Mouse (Mus musculus) midbrain, postnatal 0 days (tissue): ENCODE measurements around the gene S1pr2. TPM values are rescaled to one million over a fixed set of nuclear protein-coding genes. Genes with fewer than 3 reads are reported as not detected.
"Not testable (repeated sequence)": the region's sequence is repeated elsewhere in the genome, so short reads cannot be mapped to it uniquely, and the experiment has no call there.

ENCODE experiments used
- ATAC-seq: fragments of 200-750 bp; cut with Nextera tagmentation; 2 replicates; pipeline ENCODE4 v1.8.0; 2017; ENCODE audit warnings: moderate number of reproducible peaks, mild to moderate bottlenecking, moderate TSS enrichment, moderate library complexity; ENCODE audit not compliant: low FRiP score
- DNase-seq: peaks from one replicate; pipeline ENCODE4 v3.0.0-alpha.2; 2015; ENCODE audit warnings: low spot score
- H3K27ac ChIP-seq: fragments of 300-500 bp; sonication (generic); 2 replicates; pipeline ENCODE4 v1.5.1; 2014; ENCODE audit warnings: low read depth, mild to moderate bottlenecking, low read length, mixed read lengths
- H3K27me3 ChIP-seq: fragments of 300-500 bp; sonication (generic); 2 replicates; pipeline ENCODE4 v1.6.1; 2014; ENCODE audit warnings: low read length, control low read depth, mixed read lengths; ENCODE audit not compliant: insufficient read depth
- H3K36me3 ChIP-seq: fragments of 300-500 bp; sonication (generic); 2 replicates; pipeline ENCODE4 v1.6.1; 2014; ENCODE audit warnings: low read length, control low read depth, mixed read lengths; ENCODE audit not compliant: insufficient read depth
- H3K4me1 ChIP-seq: fragments of 300-500 bp; sonication (generic); 2 replicates; pipeline ENCODE4 v1.6.1; 2014; ENCODE audit warnings: mild to moderate bottlenecking, control low read depth, antibody characterized with exemption, low read length, mixed read lengths; ENCODE audit not compliant: insufficient read depth
- H3K4me2 ChIP-seq: fragments of 300-500 bp; sonication (generic); 2 replicates; pipeline ENCODE4 v1.6.1; 2014; ENCODE audit warnings: low read depth, mild to moderate bottlenecking, low read length, mixed read lengths; ENCODE audit not compliant: poor library complexity, severe bottlenecking
- H3K4me3 ChIP-seq: fragments of 300-500 bp; sonication (generic); 2 replicates; pipeline ENCODE4 v1.5.1; 2014; ENCODE audit warnings: low read depth, mild to moderate bottlenecking, low read length, moderate library complexity
- H3K9ac ChIP-seq: fragments of 300-500 bp; sonication (generic); replicated peaks from 2 replicates; pipeline ENCODE4 v1.6.1; 2014; ENCODE audit warnings: mild to moderate bottlenecking, low read length, moderate library complexity, mixed read lengths; ENCODE audit not compliant: poor library complexity, severe bottlenecking
- H3K9me3 ChIP-seq: fragments of 300-500 bp; sonication (generic); 2 replicates; pipeline ENCODE4 v1.6.1; 2016; ENCODE audit warnings: low read length, control low read depth
- CTCF ChIP-seq: IDR thresholded peaks from 2 replicates; pipeline ENCODE4 v1.5.1; 2016; ENCODE audit warnings: antibody characterized with exemption, mild to moderate bottlenecking
- WGBS: fragments of 180-500 bp; shearing (Covaris S2); extraction: QIAGEN DNeasy Blood & Tissue Kit; methylation state at CpG from one replicate; pipeline ENCODE4 v1.1.7; 2014; 5-methylcytosine and 5-hydroxymethylcytosine counted together
- polyA plus RNA-seq: library from polyadenylated mRNA; unstranded; fragments of >200 nt; fragmentation: Nextera tagmentation; extraction: Ambion mirVana; gene quantifications from 2 replicates; pipeline ENCODE4 v1.2.1, GENCODE M21; 2015
- total RNA-seq: library from RNA; depleted of rRNA; stranded (reverse); fragments of >200 nt; gene quantifications from 2 replicates; pipeline ENCODE4 v1.2.3, GENCODE M21; 2014

Gene S1pr2
- total and polyA plus RNA-seq, 2 experiments from 2014 or later = 5.5 to 7.3 TPM

- peak; percentile 88 for ATAC-seq
- no peaks in the 10 kb centered on the region for H3K27me3 ChIP-seq
- WGBS = under 1% methylated on average over 72 of the region's 72 CpGs
- TF ChIP-seq CTCF = peak; percentile 9
- H3K27ac ChIP-seq = peak within 1 kb of the TSS; percentile 78
- H3K4me2 ChIP-seq = peak within 1 kb of the TSS; percentile 77
- peaks cover 25% of the 10 kb centered on the region for H3K36me3 ChIP-seq
- peak within 1 kb of the TSS; percentile 79 for H3K4me3 ChIP-seq
- H3K4me1 ChIP-seq = no peaks in the 10 kb centered on the region
- peak within 1 kb of the TSS; percentile 77 for H3K9ac ChIP-seq
- DNase-seq = peak; percentile 92
- no peaks in the 10 kb centered on the region for H3K9me3 ChIP-seq
Measured at GRCm38 (mm10) chr9:21002627-21003551, 26.3 kb upstream of the S1pr2 start, which contains the start of gene Mrpl4. Gene Mrpl4 (plus strand): TSS chr9:21002738.

- Histone ChIP-seq H3K27ac (peak overlapping the region; percentile 78), H3K4me1 (no peaks in the 10 kb centered on the region), H3K27me3 (no peaks in the 10 kb centered on the region), H3K36me3 (peaks cover 18% of the 10 kb centered on the region), H3K9me3 (no peaks in the 10 kb centered on the region), H3K4me3 (peak overlapping the region; percentile 79), H3K4me2 (peak overlapping the region; percentile 77), H3K9ac (peak overlapping the region; percentile 77)
- ATAC-seq = peak; percentile 36
- no peak for TF ChIP-seq CTCF
- 11% methylated on average over 7 of the region's 7 CpGs for WGBS
- no peak for DNase-seq
Measured at GRCm38 (mm10) chr9:21002270-21002626, 25.7 kb upstream of the S1pr2 start.

DNA sequence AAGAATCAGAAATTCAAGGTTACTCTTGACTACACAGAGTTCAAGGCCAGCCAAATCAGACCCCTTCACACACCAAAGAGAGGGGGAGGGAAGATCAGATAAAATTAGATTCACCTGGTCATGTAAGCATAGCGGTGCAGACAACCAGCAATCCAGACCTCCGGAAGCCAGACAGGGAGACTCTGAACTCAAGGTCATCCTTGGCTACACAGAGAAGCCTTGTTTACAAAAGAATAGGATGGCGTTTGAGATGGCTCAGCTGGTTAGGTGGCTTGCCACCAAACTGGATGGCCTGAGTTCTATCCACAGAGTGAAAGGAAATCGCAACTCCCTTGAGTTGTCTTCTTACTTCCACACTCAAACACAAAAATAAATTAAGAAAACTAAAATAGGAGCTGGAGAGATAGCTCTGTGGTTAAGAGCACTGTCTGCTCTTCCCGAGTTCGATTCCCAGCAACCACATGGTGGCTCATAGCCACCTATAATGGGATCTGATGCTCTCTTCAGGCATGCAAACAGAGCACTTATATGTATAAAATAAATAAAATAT, 25.1 kb upstream of the S1pr2 start:
- H3K27me3 ChIP-seq = no peaks in the 10 kb centered on the region
- no peaks in the 10 kb centered on the region for H3K4me1 ChIP-seq
- H3K4me3 ChIP-seq = peak overlapping the region; percentile 79; the same call in 1 of the 2 replicates
- no peaks in the 10 kb centered on the region for H3K9me3 ChIP-seq
- 74% methylated on average over 6 of the region's 6 CpGs for WGBS
- peaks cover 14% of the 10 kb centered on the region for H3K36me3 ChIP-seq
- ATAC-seq (no peak), DNase-seq (no peak)
- no peak for TF ChIP-seq CTCF
- H3K27ac ChIP-seq = no peak overlapping the region
- H3K4me2 ChIP-seq = no peak overlapping the region; the same call in 1 of the 2 replicates
- H3K9ac ChIP-seq = no peak overlapping the region

DNA sequence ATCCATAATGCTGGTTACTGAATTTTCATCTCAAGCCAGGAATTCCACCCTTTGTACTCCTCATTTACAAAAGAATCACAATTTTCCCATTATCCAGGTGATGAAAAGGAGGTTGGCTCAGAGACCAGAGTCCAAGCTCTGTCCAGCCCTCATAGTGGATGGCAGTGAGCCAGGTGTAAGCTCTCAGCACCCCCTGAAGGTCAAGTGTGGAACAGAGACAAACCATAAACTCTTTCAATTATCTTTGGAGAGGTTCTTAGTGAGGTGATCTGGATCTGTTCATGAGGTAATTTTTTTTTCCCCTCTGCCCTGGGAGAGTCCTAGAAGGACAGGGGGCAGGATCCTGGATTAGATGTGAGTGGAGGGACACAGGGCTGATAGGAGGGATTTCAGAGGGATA, 24.2 kb upstream of the S1pr2 start:
- H3K27ac ChIP-seq = no peak overlapping the region
- no peak for ATAC-seq
- H3K9me3 ChIP-seq = no peaks in the 10 kb centered on the region
- DNase-seq = peak; percentile 28
- H3K9ac ChIP-seq = no peak overlapping the region
- no peak overlapping the region for H3K4me2 ChIP-seq
- H3K4me1 ChIP-seq = no peaks in the 10 kb centered on the region
- no peak overlapping the region for H3K4me3 ChIP-seq
- H3K27me3 ChIP-seq = no peaks in the 10 kb centered on the region
- TF ChIP-seq CTCF = peak; percentile 52
- H3K36me3 ChIP-seq = peaks cover 7% of the 10 kb centered on the region

GRCm38 (mm10) chr9:20998337-20998736, 21.8 kb upstream of the S1pr2 start:
- not testable (repeated sequence) for H3K4me3 ChIP-seq, H3K4me1 ChIP-seq, DNase-seq

GRCm38 (mm10) chr9:20997065-20997464, 20.5 kb upstream of the S1pr2 start:
- 87% methylated on average over 8 of the region's 8 CpGs for WGBS
- no peak overlapping the region for H3K4me3 ChIP-seq
- H3K27ac ChIP-seq = no peak overlapping the region
- TF ChIP-seq CTCF = no peak
- no peaks in the 10 kb centered on the region for H3K27me3 ChIP-seq
- DNase-seq = no peak
- H3K9me3 ChIP-seq = no peaks in the 10 kb centered on the region
- ATAC-seq = no peak
- H3K36me3 ChIP-seq = no peaks in the 10 kb centered on the region
- H3K9ac ChIP-seq = no peak overlapping the region
- no peak overlapping the region for H3K4me2 ChIP-seq
- H3K4me1 ChIP-seq = no peaks in the 10 kb centered on the region

More at GRCm38 (mm10) chr9:20998337-20998736, 21.8 kb upstream of the S1pr2 start:
- H3K27ac ChIP-seq, H3K36me3 ChIP-seq, H3K9ac ChIP-seq, H3K4me2 ChIP-seq, H3K9me3 ChIP-seq, ATAC-seq, H3K27me3 ChIP-seq: not testable (repeated sequence)
- 81% methylated on average over 1 of the region's 1 CpGs for WGBS
- peak; percentile 69 for TF ChIP-seq CTCF
